Mouse (Mus musculus) mouse embryonic stem cell (cell line): ENCODE measurements around the gene Gm4858.
"Not testable (repeated sequence)": the region's sequence is repeated elsewhere in the genome, so short reads cannot be mapped to it uniquely, and the experiment has no call there.

Experiments used
- in situ Hi-C, 2 experiments: fragments of 300-500 bp; cut with MboI; formaldehyde crosslinking; loops; 1 replicate in 1 of 2; 3 replicates in 1 of 2; pipeline ENCODE4 v1.14.3; 2019 to 2020; ENCODE audit warnings: low sequenced_read_pairs in 2 of 2, low pct_unique_long_range_greater_than_20kb in 1 of 2, mixed read lengths in 1 of 2; ENCODE audit not compliant: unreplicated experiment in 1 of 2

Gm4858 gene

GRCm38 (mm10) chr3:93068523-93068922 lies at the start of gene Gm4858:
Gene Gm4858 (plus strand): TSS chr3:93068823.
- in situ Hi-C loops = not testable (repeated sequence)

GRCm38 (mm10) chr3:93018960-93019359 lies 49.7 kb upstream of the Gm4858 start, which contains the start of gene Lce1m:
Gene Lce1m (minus strand): TSS chr3:93019060.
- in situ Hi-C loops = loop anchor here in 1 of 2 experiments (25.0 kb wide), 1 partner anchor 107 kb away; no protein-coding TSS in a partner anchor

- in situ Hi-C loops = loop anchor here in 1 of 2 experiments (25.0 kb wide), 1 partner anchor 109 kb away; no protein-coding TSS in a partner anchor
Measured at GRCm38 (mm10) chr3:93021171-93021570, 47.5 kb upstream of the Gm4858 start.

GRCm38 (mm10) chr3:93023411-93024184 lies 45.0 kb upstream of the Gm4858 start:
- in situ Hi-C loops = loop anchor here in 1 of 2 experiments (25.0 kb wide), 1 partner anchor 111 kb away; no protein-coding TSS in a partner anchor

- in situ Hi-C loops = no loop called here
Measured at GRCm38 (mm10) chr3:93025486-93025885, 43.1 kb upstream of the Gm4858 start.

- in situ Hi-C loops = no loop called here
Measured at GRCm38 (mm10) chr3:93031450-93031849, 37.2 kb upstream of the Gm4858 start.

GRCm38 (mm10) chr3:93050182-93050581 lies 18.4 kb upstream of the Gm4858 start:
- in situ Hi-C loops = no loop called here

- in situ Hi-C loops = no loop called here
Measured at GRCm38 (mm10) chr3:93052826-93053474, 15.7 kb upstream of the Gm4858 start.

GRCm38 (mm10) chr3:93086631-93087030 lies 18.0 kb downstream of the Gm4858 start:
- in situ Hi-C loops = no loop called here

GRCm38 (mm10) chr3:93093581-93093980 lies 25.0 kb downstream of the Gm4858 start:
- in situ Hi-C loops = not testable (repeated sequence)

GRCm38 (mm10) chr3:93096447-93096846 lies 27.8 kb downstream of the Gm4858 start:
- in situ Hi-C loops = no loop called here

- in situ Hi-C loops = loop anchor here in 1 of 2 experiments (25.0 kb wide), 1 partner anchor 201 kb away; the partner anchor contains the start of gene Hrnr
Measured at GRCm38 (mm10) chr3:93111668-93112067, 43.0 kb downstream of the Gm4858 start.

- in situ Hi-C loops = loop anchor here in 1 of 2 experiments (25.0 kb wide), 1 partner anchor 198 kb away; the partner anchor contains the start of gene Hrnr
Measured at GRCm38 (mm10) chr3:93114481-93114880, 45.9 kb downstream of the Gm4858 start.

- in situ Hi-C loops = loop anchor here in 1 of 2 experiments (25.0 kb wide), 1 partner anchor 193 kb away; the partner anchor contains the start of gene Hrnr
Measured at GRCm38 (mm10) chr3:93119101-93119500, 50.5 kb downstream of the Gm4858 start.
